Mouse (Mus musculus): ENCODE measurements around the gene Smpx.

Gene Smpx

GRCm38 (mm10) chrX:157698862-157699261 is at the start of gene Smpx:
Smpx (plus strand) TSS chrX:157698910.
- DNase-seq (ENCODE audit: low spot score) = no peak

GRCm38 (mm10) chrX:157655047-157655446 is 43.7 kb upstream of the Smpx start:
- DNase-seq (ENCODE audit: low spot score) = no peak

GRCm38 (mm10) chrX:157657356-157657755 is 41.4 kb upstream of the Smpx start:
- no peak for DNase-seq (ENCODE audit: low spot score)

GRCm38 (mm10) chrX:157671820-157672219 is 26.9 kb upstream of the Smpx start:
- DNase-seq (ENCODE audit: low spot score) = no peak

- no peak for DNase-seq (ENCODE audit: low spot score)
Observed at GRCm38 (mm10) chrX:157674667-157675350, 23.9 kb upstream of the Smpx start.

- no peak for DNase-seq (ENCODE audit: low spot score)
Observed at GRCm38 (mm10) chrX:157691186-157691585, 7.5 kb upstream of the Smpx start.

GRCm38 (mm10) chrX:157697591-157698135 is 1.0 kb upstream of the Smpx start:
- DNase-seq (ENCODE audit: low spot score) = no peak

- no peak for DNase-seq (ENCODE audit: low spot score)
Observed at GRCm38 (mm10) chrX:157707236-157707635, 8.5 kb downstream of the Smpx start.

- DNase-seq (ENCODE audit: low spot score) = no peak
Observed at GRCm38 (mm10) chrX:157708616-157709280, 10.0 kb downstream of the Smpx start.

- no peak for DNase-seq (ENCODE audit: low spot score)
Observed at GRCm38 (mm10) chrX:157719907-157720306, 21.2 kb downstream of the Smpx start.

- no peak for DNase-seq (ENCODE audit: low spot score)
Observed at GRCm38 (mm10) chrX:157730622-157731341, 32.1 kb downstream of the Smpx start.

- DNase-seq (ENCODE audit: low spot score) = no peak
Observed at GRCm38 (mm10) chrX:157731658-157732314, 33.1 kb downstream of the Smpx start.

- no peak for DNase-seq (ENCODE audit: low spot score)
Observed at GRCm38 (mm10) chrX:157732346-157732745, 33.6 kb downstream of the Smpx start.

GRCm38 (mm10) chrX:157733836-157734235 is 35.1 kb downstream of the Smpx start:
- no peak for DNase-seq (ENCODE audit: low spot score)

- DNase-seq (ENCODE audit: low spot score) = no peak
Observed at GRCm38 (mm10) chrX:157734341-157734740, 35.6 kb downstream of the Smpx start.

- DNase-seq (ENCODE audit: low spot score) = no peak
Observed at GRCm38 (mm10) chrX:157747815-157748544, 49.3 kb downstream of the Smpx start.

GRCm38 (mm10) chrX:157754559-157754958 is 55.8 kb downstream of the Smpx start:
- no peak for DNase-seq (ENCODE audit: low spot score)

GRCm38 (mm10) chrX:157762542-157762941 is 63.8 kb downstream of the Smpx start:
- no peak for DNase-seq (ENCODE audit: low spot score)

- DNase-seq (ENCODE audit: low spot score) = no peak
Observed at GRCm38 (mm10) chrX:157801669-157802068, 103.0 kb downstream of the Smpx start.
